Mouse (Mus musculus) heart, embryonic 16.5 days (tissue): ENCODE results near the gene Arid5b. TPM values are rescaled to one million over a fixed set of nuclear protein-coding genes. Genes with fewer than 3 reads are reported as not detected.
A peak's percentile ranks its signal among the peaks of the same experiment; 100 is the strongest.

ENCODE experiments used
- ATAC-seq: fragments of 200-750 bp; cut with Nextera tagmentation; replicated peaks from 2 replicates; pipeline ENCODE4 v1.8.0; 2017; ENCODE audit warnings: moderate number of reproducible peaks; ENCODE audit not compliant: insufficient read depth, low FRiP score; ENCODE audit errors: extremely low read depth
- H3K27ac ChIP-seq: fragments of 300-500 bp; sonication (generic); 2 replicates; pipeline ENCODE4 v1.5.1; 2014; ENCODE audit warnings: mild to moderate bottlenecking, low read length, control low read depth, moderate library complexity
- H3K27me3 ChIP-seq: fragments of 300-500 bp; sonication (generic); 2 replicates; pipeline ENCODE4 v1.6.1; 2014; ENCODE audit warnings: low read length, mixed read lengths; ENCODE audit not compliant: control insufficient read depth, insufficient read depth
- H3K36me3 ChIP-seq: fragments of 300-500 bp; sonication (generic); 2 replicates; pipeline ENCODE4 v1.6.1; 2014; ENCODE audit not compliant: control insufficient read depth, insufficient read depth
- H3K4me1 ChIP-seq: fragments of 300-500 bp; sonication (generic); 2 replicates; pipeline ENCODE4 v1.6.1; 2014; ENCODE audit warnings: low read length, mixed read lengths; ENCODE audit not compliant: control insufficient read depth, insufficient read depth
- H3K4me2 ChIP-seq: fragments of 300-500 bp; sonication (generic); 2 replicates; pipeline ENCODE4 v1.6.1; 2014; ENCODE audit warnings: low read depth, mild to moderate bottlenecking, control low read depth, low read length
- H3K4me3 ChIP-seq: fragments of 300-500 bp; sonication (generic); 2 replicates; pipeline ENCODE4 v1.5.1; 2014; ENCODE audit warnings: mild to moderate bottlenecking, control low read depth, low read length
- H3K9ac ChIP-seq: fragments of 300-500 bp; sonication (generic); 2 replicates; pipeline ENCODE4 v1.6.1; 2014; ENCODE audit warnings: low read length, control low read depth
- H3K9me3 ChIP-seq: fragments of 300-500 bp; sonication (generic); replicated peaks from 2 replicates; pipeline ENCODE4 v1.6.1; 2016; ENCODE audit warnings: low read length; ENCODE audit not compliant: control insufficient read depth
- WGBS: fragments of 180-500 bp; shearing (Covaris S2); extraction: QIAGEN DNeasy Blood & Tissue Kit; methylation state at CpG from one replicate; pipeline ENCODE4 v1.1.7; 2014; 5-methylcytosine and 5-hydroxymethylcytosine counted together
- polyA plus RNA-seq: library from polyadenylated mRNA; unstranded; fragments of >200 nt; fragmentation: Nextera tagmentation; extraction: Ambion mirVana; gene quantifications from 2 replicates; pipeline ENCODE4 v1.2.1, GENCODE M21; 2015

Arid5b gene
- polyA plus RNA-seq, 1 experiment from 2014 or later, result 19.6 TPM

GRCm38 (mm10) chr10:68256134-68256533 is 22.4 kb downstream of the Arid5b start:
- H3K9ac ChIP-seq, result no peak overlapping the region
- H3K4me1 ChIP-seq, result peaks cover 3% of the 10 kb centered on the region; the same call in 1 of the 2 replicates
- H3K4me2 ChIP-seq, result no peak overlapping the region
- no peaks in the 10 kb centered on the region for H3K9me3 ChIP-seq
- no peaks in the 10 kb centered on the region for H3K27me3 ChIP-seq
- H3K4me3 ChIP-seq, result no peak overlapping the region
- WGBS, result 77% methylated on average over 3 of the region's 3 CpGs
- H3K36me3 ChIP-seq, result no peaks in the 10 kb centered on the region
- H3K27ac ChIP-seq, result no peak overlapping the region
- no peak for ATAC-seq

- H3K36me3 ChIP-seq, result no peaks in the 10 kb centered on the region
- H3K9me3 ChIP-seq, result no peaks in the 10 kb centered on the region
- WGBS, result 73% methylated on average over 7 of the region's 7 CpGs
- peaks cover 10% of the 10 kb centered on the region for H3K4me1 ChIP-seq
- H3K27me3 ChIP-seq, result no peaks in the 10 kb centered on the region
- H3K9ac ChIP-seq, result no peak overlapping the region
- 0 out of 2 replicates have a peak, but pooled peaks have one; percentile 37 for ATAC-seq
- H3K4me3 ChIP-seq, result no peak overlapping the region
- no peak overlapping the region for H3K4me2 ChIP-seq
- no peak overlapping the region; the same call in 1 of the 2 replicates for H3K27ac ChIP-seq
These were observed 25.0 kb downstream of the Arid5b start for GRCm38 (mm10) chr10:68253452-68254117.

GRCm38 (mm10) chr10:68252650-68253049 is 25.9 kb downstream of the Arid5b start:
- ATAC-seq, result no peak

GRCm38 (mm10) chr10:68249355-68249782 is 29.2 kb downstream of the Arid5b start:
- H3K36me3 ChIP-seq, result no peaks in the 10 kb centered on the region
- no peak for ATAC-seq
- no peak overlapping the region for H3K9ac ChIP-seq
- H3K4me1 ChIP-seq, result peaks cover 15% of the 10 kb centered on the region
- no peaks in the 10 kb centered on the region for H3K9me3 ChIP-seq
- no peak overlapping the region for H3K4me3 ChIP-seq
- H3K4me2 ChIP-seq, result no peak overlapping the region
- H3K27me3 ChIP-seq, result no peaks in the 10 kb centered on the region
- WGBS, result 54% methylated on average over 6 of the region's 6 CpGs
- H3K27ac ChIP-seq, result peak overlapping the region; percentile 74

More at GRCm38 (mm10) chr10:68252650-68253049, 25.9 kb downstream of the Arid5b start:
- no peaks in the 10 kb centered on the region for H3K9me3 ChIP-seq
- no peaks in the 10 kb centered on the region for H3K27me3 ChIP-seq
- 80% methylated on average over 4 of the region's 4 CpGs for WGBS
- no peaks in the 10 kb centered on the region for H3K36me3 ChIP-seq
- no peak overlapping the region for H3K27ac ChIP-seq
- peaks cover 13% of the 10 kb centered on the region for H3K4me1 ChIP-seq
- no peak overlapping the region for H3K4me2 ChIP-seq
- no peak overlapping the region for H3K9ac ChIP-seq
- H3K4me3 ChIP-seq, result no peak overlapping the region

GRCm38 (mm10) chr10:68248281-68249015 is 30.1 kb downstream of the Arid5b start:
- no peaks in the 10 kb centered on the region for H3K27me3 ChIP-seq
- 53% methylated on average over 9 of the region's 9 CpGs for WGBS

GRCm38 (mm10) chr10:68247490-68248280 is 30.9 kb downstream of the Arid5b start:
- peaks cover 12% of the 10 kb centered on the region for H3K4me1 ChIP-seq
- no peak overlapping the region for H3K9ac ChIP-seq
- ATAC-seq, result no peak

More at GRCm38 (mm10) chr10:68248281-68249015, 30.1 kb downstream of the Arid5b start:
- Histone ChIP-seq H3K27ac (peak overlapping the region; percentile 34; the same call in 1 of the 2 replicates), H3K4me1 (peaks cover 12% of the 10 kb centered on the region), H3K9me3 (no peaks in the 10 kb centered on the region), H3K9ac (no peak overlapping the region), H3K4me3 (no peak overlapping the region), H3K4me2 (no peak overlapping the region), H3K36me3 (no peaks in the 10 kb centered on the region)
- no peak; the same call in 1 of the 2 replicates for ATAC-seq

GRCm38 (mm10) chr10:68246603-68247247 is 31.8 kb downstream of the Arid5b start:
- no peak for ATAC-seq
- Histone ChIP-seq H3K4me2 (no peak overlapping the region), H3K36me3 (peaks cover 9% of the 10 kb centered on the region), H3K27me3 (no peaks in the 10 kb centered on the region), H3K4me1 (peaks cover 12% of the 10 kb centered on the region), H3K27ac (no peak overlapping the region), H3K4me3 (no peak overlapping the region), H3K9me3 (no peaks in the 10 kb centered on the region), H3K9ac (no peak overlapping the region)
- WGBS, result 71% methylated on average over 7 of the region's 7 CpGs

More at GRCm38 (mm10) chr10:68247490-68248280, 30.9 kb downstream of the Arid5b start:
- Histone ChIP-seq H3K4me3 (no peak overlapping the region), H3K9me3 (no peaks in the 10 kb centered on the region), H3K27me3 (no peaks in the 10 kb centered on the region), H3K36me3 (peaks cover 3% of the 10 kb centered on the region), H3K4me2 (no peak overlapping the region), H3K27ac (no peak overlapping the region; the same call in 1 of the 2 replicates)
- 71% methylated on average over 4 of the region's 4 CpGs for WGBS

GRCm38 (mm10) chr10:68240804-68241485 is 37.6 kb downstream of the Arid5b start:
- Histone ChIP-seq H3K4me3 (no peak overlapping the region), H3K27ac (no peak overlapping the region), H3K27me3 (no peaks in the 10 kb centered on the region), H3K4me2 (no peak overlapping the region), H3K36me3 (peaks cover 15% of the 10 kb centered on the region), H3K4me1 (peaks cover 8% of the 10 kb centered on the region; the same call in 1 of the 2 replicates), H3K9ac (no peak overlapping the region), H3K9me3 (no peaks in the 10 kb centered on the region)
- 75% methylated on average over 13 of the region's 13 CpGs for WGBS
- ATAC-seq, result no peak
